Mouse (Mus musculus) thymus, postnatal 0 days (tissue): Measurements from ENCODE around the gene Tmem100. TPM values are rescaled to one million over a fixed set of nuclear protein-coding genes. Genes with fewer than 3 reads are reported as not detected.
A peak's percentile ranks its signal among the peaks of the same experiment; 100 is the strongest.

ENCODE experiments used
- DNase-seq: peaks from one replicate; pipeline ENCODE4 v3.0.0-alpha.2; 2015; ENCODE audit warnings: low spot score
- polyA plus RNA-seq: library from polyadenylated mRNA; unstranded; fragments of >200 nt; fragmentation: Nextera tagmentation; extraction: Ambion mirVana; gene quantifications from 2 replicates; pipeline ENCODE4 v1.2.1, GENCODE M21; 2015

Gene Tmem100
- polyA plus RNA-seq, 1 experiment from 2014 or later: 3.8 TPM

- DNase-seq: no peak
These were observed 16.5 kb upstream of the Tmem100 start for GRCm38 (mm10) chr11:90013657-90014056.

- DNase-seq: no peak
These were observed 14.9 kb upstream of the Tmem100 start for GRCm38 (mm10) chr11:90015281-90015680.

DNA sequence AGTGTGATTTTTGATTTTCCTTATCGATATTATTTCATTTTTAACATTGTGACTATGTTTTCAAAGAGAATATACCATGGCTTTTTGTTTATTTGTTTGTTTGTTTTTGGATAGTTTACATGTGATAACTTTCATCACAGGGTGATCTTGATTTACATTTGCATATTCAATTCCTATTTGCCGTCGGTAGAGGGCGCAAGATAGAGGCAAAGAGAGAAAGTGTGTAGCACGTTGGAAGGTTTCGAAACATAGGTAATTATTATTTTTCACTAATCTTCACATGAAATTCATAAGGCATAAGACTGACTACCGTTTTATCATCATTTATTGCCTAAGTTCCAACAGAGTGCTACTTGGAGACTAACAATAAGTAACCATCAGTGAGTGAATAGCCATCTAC lies 11.0 kb upstream of the Tmem100 start:
- DNase-seq: peak; percentile 40

DNA sequence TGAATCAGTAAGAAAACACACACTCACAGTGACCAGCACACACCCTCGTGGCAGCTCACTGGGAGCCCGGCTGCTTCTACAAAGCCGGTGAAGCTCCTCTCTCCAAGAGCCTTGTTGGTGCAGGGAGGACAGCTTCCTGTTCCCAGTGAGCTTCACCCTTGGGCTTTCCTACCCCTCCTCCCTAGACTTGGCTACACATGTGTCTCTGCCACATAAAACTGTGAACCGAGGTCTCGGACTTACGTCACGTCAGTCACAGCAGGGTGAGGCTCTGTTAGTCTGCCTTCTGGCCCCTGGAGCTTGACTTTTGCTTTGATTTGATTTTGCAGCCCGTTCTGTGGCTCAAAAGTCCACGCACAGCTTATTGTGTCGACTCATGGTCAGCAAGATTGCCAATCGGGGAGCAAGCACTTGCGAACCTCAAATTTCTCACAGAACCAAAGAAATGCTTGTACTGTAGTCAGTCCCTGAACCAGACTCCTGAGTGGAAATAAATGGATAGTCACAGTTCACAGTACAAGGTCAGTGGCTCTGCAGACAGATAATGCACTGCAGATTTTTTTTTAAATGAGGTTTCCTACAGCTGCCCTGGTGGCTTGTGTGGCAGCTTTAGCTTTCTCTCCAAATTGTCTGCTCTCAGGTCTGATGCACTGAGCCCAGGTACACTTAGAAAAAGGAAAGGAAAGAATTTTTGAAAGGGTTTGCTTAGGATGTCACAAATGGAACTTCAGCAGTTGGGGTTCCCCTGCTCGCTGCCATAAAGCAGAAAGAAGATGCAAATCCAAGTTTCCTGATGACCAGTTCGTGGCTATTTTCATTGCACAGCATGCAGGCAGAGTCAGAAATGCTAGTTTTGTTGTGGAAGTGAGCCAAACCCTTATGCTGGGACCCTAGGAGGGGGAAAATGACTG lies 4.0 kb upstream of the Tmem100 start:
- DNase-seq: no peak

GRCm38 (mm10) chr11:90026802-90027174 lies 3.4 kb upstream of the Tmem100 start:
- DNase-seq: no peak

DNA sequence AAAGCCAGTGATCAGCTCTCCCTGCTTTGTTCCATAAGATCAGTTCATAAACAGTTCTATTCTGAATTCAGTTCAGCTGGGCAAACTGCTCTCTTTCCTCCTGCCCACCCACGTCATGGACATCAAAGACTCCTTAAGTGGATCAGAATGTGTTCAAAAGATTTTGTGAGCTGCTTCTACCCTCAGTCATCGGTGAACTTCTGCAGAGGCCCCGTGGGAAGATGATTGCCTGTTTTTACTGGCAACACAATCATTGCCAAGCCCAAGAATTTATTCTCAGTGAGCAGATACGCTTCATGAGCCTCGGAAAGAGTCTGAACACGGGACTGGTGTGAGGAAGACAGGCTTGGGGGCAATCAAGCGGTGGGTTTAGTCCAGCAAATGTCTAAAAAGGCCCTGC lies 2.9 kb upstream of the Tmem100 start:
- DNase-seq: no peak

- DNase-seq: no peak
These were observed 1.4 kb upstream of the Tmem100 start for GRCm38 (mm10) chr11:90028746-90029145.

- peak; percentile 8 for DNase-seq
These were observed 794 bp upstream of the Tmem100 start for GRCm38 (mm10) chr11:90029354-90029753.

- no peak for DNase-seq
These were observed 409 bp downstream of the Tmem100 start for GRCm38 (mm10) chr11:90030557-90030956.

- no peak for DNase-seq
These were observed 928 bp downstream of the Tmem100 start for GRCm38 (mm10) chr11:90031076-90031475.

GRCm38 (mm10) chr11:90032807-90033206 lies 2.7 kb downstream of the Tmem100 start:
- no peak for DNase-seq

DNA sequence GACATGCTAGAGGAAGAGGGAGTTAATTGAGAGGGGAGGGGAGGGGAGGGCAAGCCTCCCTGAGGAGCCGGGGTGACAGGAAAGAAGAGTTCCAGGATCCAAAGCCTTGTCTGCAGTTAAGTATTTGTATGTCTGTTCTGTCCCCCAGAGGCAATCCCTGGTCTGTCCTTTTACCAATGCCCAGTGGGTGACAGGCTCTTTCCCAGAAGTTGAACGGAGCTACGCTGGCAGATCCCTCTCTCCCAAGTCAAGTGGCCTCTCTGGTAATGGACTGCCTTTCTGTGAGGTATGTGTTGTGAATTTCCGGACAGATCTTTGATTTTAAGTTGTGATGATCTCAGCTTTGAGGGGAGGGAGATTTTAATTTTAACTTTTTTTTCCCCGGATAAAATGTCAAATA lies 3.3 kb downstream of the Tmem100 start:
- DNase-seq: no peak

DNA sequence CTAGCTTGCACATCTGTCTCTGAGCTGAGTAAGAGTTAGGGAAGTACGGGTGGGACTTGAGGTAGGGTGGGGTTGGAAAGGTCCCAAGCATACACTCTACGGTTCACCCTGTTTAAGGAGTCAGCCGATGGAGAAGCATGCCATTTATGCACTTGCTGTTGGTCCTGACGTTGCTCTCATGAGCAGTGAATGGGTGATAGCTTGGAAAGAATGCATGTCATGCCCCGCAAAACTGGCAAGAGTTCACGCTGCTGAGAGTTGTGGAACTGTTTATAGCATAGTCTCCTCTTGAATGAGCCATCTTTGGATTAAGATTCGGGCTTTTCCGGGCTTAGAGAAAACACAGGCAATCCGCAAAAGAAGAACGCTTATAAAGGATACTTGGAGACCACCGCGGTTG lies 4.5 kb downstream of the Tmem100 start:
- no peak for DNase-seq

GRCm38 (mm10) chr11:90035532-90035931 lies 5.4 kb downstream of the Tmem100 start:
- DNase-seq: no peak

DNA sequence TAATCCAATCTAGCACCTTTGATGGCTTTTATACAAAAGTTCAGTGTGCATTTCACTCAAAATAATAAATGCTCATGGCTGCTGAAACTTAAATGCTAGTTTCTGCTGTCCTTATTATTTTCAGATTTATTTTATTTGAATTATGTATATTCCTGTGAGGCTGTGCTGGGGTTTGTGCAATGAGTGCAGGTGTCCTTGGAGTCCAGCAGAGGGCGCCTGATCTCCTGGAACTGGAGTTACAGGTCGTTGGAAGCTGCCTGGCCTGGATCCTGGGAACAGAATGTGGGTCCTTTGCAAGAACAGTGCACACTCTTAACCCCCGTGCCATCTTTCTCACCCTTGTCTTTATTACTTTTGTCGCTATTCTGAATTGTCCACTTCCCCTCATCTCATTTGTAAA lies 6.3 kb downstream of the Tmem100 start:
- no peak for DNase-seq

- DNase-seq: no peak
These were observed 7.9 kb downstream of the Tmem100 start for GRCm38 (mm10) chr11:90038022-90038421.

DNA sequence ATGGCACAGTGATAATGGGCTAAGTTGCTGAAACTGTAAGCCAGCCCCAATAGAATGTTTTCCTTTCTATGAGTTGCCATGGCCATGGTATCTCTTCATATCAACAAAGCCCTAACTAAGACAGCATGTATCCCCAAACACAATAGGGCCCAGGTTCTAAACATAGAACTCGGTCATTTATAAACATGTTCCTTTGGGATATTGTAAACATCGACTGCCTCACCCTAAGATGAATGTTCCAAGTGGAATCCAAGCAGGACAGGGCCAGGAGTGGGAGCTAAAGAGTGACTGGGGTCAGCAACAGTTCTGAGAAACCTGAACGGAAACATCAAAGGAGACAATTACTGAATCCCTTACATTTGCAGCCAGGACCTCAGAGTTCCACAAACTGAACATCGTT lies 14.3 kb downstream of the Tmem100 start:
- no peak for DNase-seq

DNA sequence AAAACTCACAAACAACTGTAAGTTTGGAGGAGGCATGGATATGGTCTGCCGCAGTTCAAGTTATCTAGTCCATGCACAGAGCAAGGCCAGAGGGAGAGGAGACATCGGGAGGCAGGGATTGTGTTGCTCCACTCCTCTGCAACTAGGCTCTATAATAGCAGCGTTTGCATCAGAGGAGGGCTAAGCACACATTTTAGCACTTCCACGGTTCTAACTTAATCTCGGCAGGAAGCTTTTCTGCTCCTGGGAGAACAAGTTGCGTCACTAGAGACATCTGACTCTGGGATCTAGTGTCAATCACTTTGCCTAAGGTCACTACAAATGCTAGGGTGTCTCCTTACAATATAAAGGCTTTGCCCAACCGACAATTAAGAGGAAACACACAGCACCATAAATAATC lies 16.1 kb downstream of the Tmem100 start:
- DNase-seq: no peak

GRCm38 (mm10) chr11:90047271-90047670 lies 17.1 kb downstream of the Tmem100 start:
- no peak for DNase-seq

DNA sequence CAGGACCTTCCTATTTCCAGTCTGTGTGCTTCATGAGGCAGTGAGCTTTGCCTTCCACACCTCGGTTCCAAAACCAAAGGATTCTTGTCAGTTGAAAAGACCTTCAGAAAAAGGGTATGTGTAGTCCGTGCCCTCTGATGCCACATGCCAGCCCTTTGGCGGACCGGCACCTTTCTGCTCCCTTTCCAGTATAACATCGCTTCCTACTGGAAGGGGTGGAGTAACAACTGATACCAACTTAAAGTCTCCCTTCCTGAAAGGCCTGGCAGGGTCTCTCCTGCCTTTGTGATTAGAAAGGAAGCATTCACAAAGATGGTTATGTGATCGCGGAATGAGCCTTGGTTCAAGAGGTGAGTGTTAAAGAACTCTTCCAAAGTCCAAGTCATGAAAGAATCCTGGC lies 19.9 kb downstream of the Tmem100 start:
- DNase-seq: no peak

DNA sequence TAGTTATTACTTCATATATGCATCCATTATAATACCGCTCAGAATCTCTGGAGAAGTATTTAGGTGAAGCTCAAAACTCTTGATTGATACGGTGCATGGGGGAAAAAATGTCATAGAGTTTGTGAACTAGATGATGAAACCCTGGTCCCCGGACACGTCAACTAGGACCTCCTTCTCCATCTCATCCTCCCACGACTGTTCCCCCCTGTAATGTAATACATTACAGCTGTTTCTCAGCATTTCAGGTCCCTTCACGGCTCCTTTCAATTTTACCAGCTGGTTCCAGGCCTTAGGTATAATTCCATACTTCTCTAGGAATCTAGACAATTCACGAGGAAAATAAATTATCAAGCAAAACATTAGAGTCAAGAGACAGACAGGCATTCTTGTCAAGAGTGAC lies 22.6 kb downstream of the Tmem100 start:
- no peak for DNase-seq

- no peak for DNase-seq
These were observed 23.7 kb downstream of the Tmem100 start for GRCm38 (mm10) chr11:90053820-90054219.

- no peak for DNase-seq
These were observed 24.3 kb downstream of the Tmem100 start for GRCm38 (mm10) chr11:90054401-90054800.
